Mouse (Mus musculus) spleen, adult 2 months (tissue): ENCODE results near the gene Dcaf11. TPM values are rescaled to one million over a fixed set of nuclear protein-coding genes. Genes with fewer than 3 reads are reported as not detected.

Experiments used
- DNase-seq, 2 experiments: peaks; one replicate each; pipeline versions ENCODE4 v3.0.0 to v3.0.0-alpha.2; 2012 to 2021; ENCODE audit warnings: low spot score in 2 of 2, low read depth in 1 of 2
- H3K27ac ChIP-seq: fragments of 200-500 bp; 2 replicates; pipeline ENCODE4 v1.5.1; 2012; ENCODE audit warnings: low read length, inconsistent platforms; ENCODE audit not compliant: insufficient read depth
- H3K27me3 ChIP-seq: fragments of 200-500 bp; 2 replicates; pipeline ENCODE4 v1.6.1; 2012; ENCODE audit warnings: mild to moderate bottlenecking, moderate library complexity, low read length, inconsistent platforms; ENCODE audit not compliant: control insufficient read depth, insufficient read depth
- H3K36me3 ChIP-seq: fragments of 200-500 bp; 2 replicates; pipeline ENCODE4 v1.6.1; 2012; ENCODE audit warnings: mild to moderate bottlenecking, low read length, inconsistent platforms; ENCODE audit not compliant: control insufficient read depth, insufficient read depth
- H3K4me1 ChIP-seq: fragments of 200-500 bp; 2 replicates; pipeline ENCODE4 v1.6.1; 2011; ENCODE audit warnings: inconsistent platforms; ENCODE audit not compliant: control insufficient read depth, insufficient read depth, insufficient read length
- H3K4me3 ChIP-seq: fragments of 200-500 bp; 2 replicates; pipeline ENCODE4 v1.5.1; 2011; ENCODE audit warnings: mild to moderate bottlenecking, inconsistent platforms; ENCODE audit not compliant: insufficient read depth, insufficient read length; ENCODE audit errors: extremely low read depth
- CTCF ChIP-seq: fragments of 200-500 bp; IDR thresholded peaks from 2 replicates; pipeline ENCODE4 v1.5.1; 2011; ENCODE audit warnings: mild to moderate bottlenecking, inconsistent platforms; ENCODE audit not compliant: insufficient read depth, insufficient read length, insufficient replicate concordance; ENCODE audit errors: extremely low read depth
- POLR2A ChIP-seq: fragments of 200-500 bp; IDR thresholded peaks from 2 replicates; pipeline ENCODE4 v1.6.1; 2011; ENCODE audit warnings: low read depth, low read length, inconsistent platforms
- WGBS: fragments of 180-500 bp; shearing (Covaris S2); methylation state at CpG from one replicate; pipeline ENCODE4 v1.1.7; 2018; 5-methylcytosine and 5-hydroxymethylcytosine counted together
- polyA plus RNA-seq: library from polyadenylated mRNA; depleted of rRNA; stranded (reverse); fragments of >200 nt; gene quantifications from 2 replicates; pipeline ENCODE4 v1.2.3, GENCODE M21; 2012

The Dcaf11 gene
- polyA plus RNA-seq, 1 experiment, result 73.4 TPM

- no peak for DNase-seq
Measured at GRCm38 (mm10) chr14:55576376-55576775, 16.6 kb downstream of the Dcaf11 start.

GRCm38 (mm10) chr14:55577871-55578667, 18.3 kb downstream of the Dcaf11 start, which contains the start of gene Psme1:
Gene Psme1, plus strand, starts transcription at chr14:55578123.
- TF ChIP-seq POLR2A, result peak; percentile 54; the same call in 1 of the 2 replicates
- no peak for TF ChIP-seq CTCF
- H3K36me3 ChIP-seq, result peaks cover 20% of the 10 kb centered on the region
- peak within 1 kb of the TSS; percentile 91 for H3K27ac ChIP-seq
- peak within 1 kb of the TSS; percentile 83 for H3K4me3 ChIP-seq
- 1% methylated on average over 30 of the region's 32 CpGs for WGBS
- H3K27me3 ChIP-seq, result no peaks in the 10 kb centered on the region
- H3K4me1 ChIP-seq, result peaks cover 3% of the 10 kb centered on the region; the same call in 1 of the 2 replicates
- peak; percentile 50 to 86 for DNase-seq

More at GRCm38 (mm10) chr14:55576376-55576775, 16.6 kb downstream of the Dcaf11 start:
- Histone ChIP-seq H3K27me3 (no peaks in the 10 kb centered on the region), H3K36me3 (peaks cover 13% of the 10 kb centered on the region), H3K27ac (no peak overlapping the region), H3K4me1 (peaks cover 3% of the 10 kb centered on the region; the same call in 1 of the 2 replicates), H3K4me3 (no peak overlapping the region)
- TF ChIP-seq POLR2A, result no peak
- 58% methylated on average over 16 of the region's 16 CpGs for WGBS

- Histone ChIP-seq H3K27ac (peak overlapping the region; percentile 91), H3K4me3 (peak overlapping the region; percentile 83), H3K4me1 (peaks cover 3% of the 10 kb centered on the region; the same call in 1 of the 2 replicates), H3K36me3 (peaks cover 20% of the 10 kb centered on the region), H3K27me3 (no peaks in the 10 kb centered on the region)
- peak in 1 of 2 experiments; percentile 56 for DNase-seq
- WGBS, result 10% methylated on average over 6 of the region's 6 CpGs
- no peak for TF ChIP-seq POLR2A
- no peak for TF ChIP-seq CTCF
Measured at GRCm38 (mm10) chr14:55578668-55579269, 19.0 kb downstream of the Dcaf11 start.

- H3K27me3 ChIP-seq, result no peaks in the 10 kb centered on the region
- H3K36me3 ChIP-seq, result peaks cover 20% of the 10 kb centered on the region
- H3K27ac ChIP-seq, result no peak overlapping the region
- TF ChIP-seq CTCF (no peak), POLR2A (no peak)
- peaks cover 6% of the 10 kb centered on the region; the same call in 1 of the 2 replicates for H3K4me1 ChIP-seq
- H3K4me3 ChIP-seq, result no peak overlapping the region
- 94% methylated on average over 23 of the region's 23 CpGs for WGBS
- DNase-seq, result no peak
Measured at GRCm38 (mm10) chr14:55579511-55580496, 20.0 kb downstream of the Dcaf11 start.

- WGBS, result 93% methylated on average over 16 of the region's 16 CpGs
- peaks cover 11% of the 10 kb centered on the region; the same call in 1 of the 2 replicates for H3K4me1 ChIP-seq
- no peaks in the 10 kb centered on the region for H3K27me3 ChIP-seq
- TF ChIP-seq CTCF (no peak), POLR2A (no peak)
- DNase-seq, result no peak
- H3K4me3 ChIP-seq, result no peak overlapping the region
- no peak overlapping the region for H3K27ac ChIP-seq
- H3K36me3 ChIP-seq, result peaks cover 20% of the 10 kb centered on the region
Measured at GRCm38 (mm10) chr14:55580731-55581130, 20.9 kb downstream of the Dcaf11 start.

GRCm38 (mm10) chr14:55581981-55582681, 22.3 kb downstream of the Dcaf11 start:
- Histone ChIP-seq H3K4me3 (no peak overlapping the region), H3K27me3 (no peaks in the 10 kb centered on the region), H3K4me1 (peaks cover 11% of the 10 kb centered on the region; the same call in 1 of the 2 replicates), H3K27ac (no peak overlapping the region), H3K36me3 (peaks cover 20% of the 10 kb centered on the region)
- TF ChIP-seq CTCF (peak; percentile 28; the same call in 1 of the 2 replicates), POLR2A (no peak)
- no peak for DNase-seq
- WGBS, result 82% methylated on average over 9 of the region's 9 CpGs
